Mouse (Mus musculus) heart, adult 2 months (tissue): ENCODE data around the gene Slc6a6.

ENCODE experiments used
- CTCF ChIP-seq: fragments of 200-600 bp; IDR thresholded peaks from 2 replicates; pipeline ENCODE4 v1.8.1; 2022; ENCODE audit warnings: antibody characterized with exemption, mild to moderate bottlenecking, moderate library complexity
- EP300 ChIP-seq: fragments of 200-500 bp; IDR thresholded peaks from 2 replicates; pipeline ENCODE4 v1.6.1; 2011; ENCODE audit warnings: low read depth, low read length, control low read depth; ENCODE audit not compliant: insufficient read depth

DNA sequence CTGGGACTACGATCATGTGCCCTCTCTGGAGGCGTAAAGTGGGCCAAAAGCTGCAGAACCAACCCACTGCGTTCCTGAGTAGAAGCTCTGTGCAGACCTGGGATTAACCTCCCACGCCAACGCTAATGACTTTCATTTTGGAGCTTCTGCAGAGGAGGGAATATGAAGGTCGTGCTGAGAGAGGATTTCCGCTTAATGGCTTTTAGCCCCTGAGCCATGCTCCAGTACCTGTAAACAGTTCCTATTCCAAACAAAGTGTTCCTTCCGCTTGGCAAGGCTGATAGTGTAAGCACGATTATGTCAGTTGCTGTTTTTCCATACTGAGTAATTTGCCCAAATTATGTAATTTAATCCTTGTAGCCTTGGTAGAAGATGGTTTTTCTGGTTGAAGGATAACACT, 33.6 kb upstream of the Slc6a6 start:
- TF ChIP-seq EP300 (no peak), CTCF (no peak)
